Mouse (Mus musculus) layer of hippocampus, adult 9-10 months (tissue): ENCODE data around the gene Mill2.

Experiments used
- DNase-seq: peaks from one replicate; pipeline ENCODE4 v3.0.0; 2022; ENCODE audit warnings: low spot score

Mill2 gene

GRCm38 (mm10) chr7:18875372-18875771 is 35.6 kb downstream of the Mill2 start:
- no peak for DNase-seq

- DNase-seq = no peak
Measured at GRCm38 (mm10) chr7:18878691-18879090, 38.9 kb downstream of the Mill2 start.

GRCm38 (mm10) chr7:18883991-18884744 is 44.4 kb downstream of the Mill2 start:
- DNase-seq = no peak

GRCm38 (mm10) chr7:18884745-18885422 is 45.1 kb downstream of the Mill2 start:
- DNase-seq = no peak

GRCm38 (mm10) chr7:18886963-18887362 is 47.2 kb downstream of the Mill2 start:
- DNase-seq = no peak

- DNase-seq = no peak
Measured at GRCm38 (mm10) chr7:18890848-18891247, 51.1 kb downstream of the Mill2 start.

- DNase-seq = peak; percentile 71
Measured at GRCm38 (mm10) chr7:18891872-18892599, 52.3 kb downstream of the Mill2 start.

GRCm38 (mm10) chr7:18893009-18893408 is 53.2 kb downstream of the Mill2 start:
- DNase-seq = no peak

GRCm38 (mm10) chr7:18893651-18894430 is 54.1 kb downstream of the Mill2 start:
- DNase-seq = no peak

GRCm38 (mm10) chr7:18896536-18896935 is 56.8 kb downstream of the Mill2 start:
- no peak for DNase-seq

GRCm38 (mm10) chr7:18900513-18900912 is 60.7 kb downstream of the Mill2 start:
- DNase-seq = no peak

- no peak for DNase-seq
Measured at GRCm38 (mm10) chr7:18902486-18902885, 62.7 kb downstream of the Mill2 start.

- DNase-seq = no peak
Measured at GRCm38 (mm10) chr7:18904971-18905370, 65.2 kb downstream of the Mill2 start.

GRCm38 (mm10) chr7:18909797-18910196 is 70.0 kb downstream of the Mill2 start:
- DNase-seq = no peak

- DNase-seq = peak; percentile 99
Measured at GRCm38 (mm10) chr7:18910241-18910831, 70.6 kb downstream of the Mill2 start, which contains the start of gene Ccdc61. TSS of gene Ccdc61 (minus strand) at chr7:18910415.
